Mouse (Mus musculus): Measurements from ENCODE around the gene Mgp. TPM values are rescaled to one million over a fixed set of nuclear protein-coding genes. Genes with fewer than 3 reads are reported as not detected.
A peak's percentile ranks its signal among the peaks of the same experiment; 100 is the strongest.
"Not testable (repeated sequence)": the region's sequence is repeated elsewhere in the genome, so short reads cannot be mapped to it uniquely, and the experiment has no call there.

Mgp gene
- total RNA-seq, 1 experiment from 2014 or later: 83.9 TPM

DNA sequence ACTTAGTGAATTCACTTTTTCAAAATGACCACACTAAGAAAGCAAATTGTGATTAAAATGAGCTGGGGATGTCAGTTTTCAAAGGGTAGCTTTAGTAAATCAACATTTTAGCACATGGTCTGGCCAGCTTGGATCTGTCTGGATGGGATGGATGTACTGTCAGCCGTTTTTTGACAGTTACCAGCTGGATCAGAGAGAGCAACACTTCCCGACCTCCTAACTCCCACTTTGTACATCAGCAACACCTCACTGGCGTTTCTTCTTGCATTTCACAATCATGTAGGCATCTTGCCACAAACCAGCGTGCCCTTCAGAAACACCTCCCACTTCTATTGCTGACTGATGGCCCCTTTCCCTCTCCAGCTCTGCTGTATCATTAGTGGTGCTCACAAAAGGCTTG lies 22.6 kb upstream of the Mgp start:
- DNase-seq: no peak

DNA sequence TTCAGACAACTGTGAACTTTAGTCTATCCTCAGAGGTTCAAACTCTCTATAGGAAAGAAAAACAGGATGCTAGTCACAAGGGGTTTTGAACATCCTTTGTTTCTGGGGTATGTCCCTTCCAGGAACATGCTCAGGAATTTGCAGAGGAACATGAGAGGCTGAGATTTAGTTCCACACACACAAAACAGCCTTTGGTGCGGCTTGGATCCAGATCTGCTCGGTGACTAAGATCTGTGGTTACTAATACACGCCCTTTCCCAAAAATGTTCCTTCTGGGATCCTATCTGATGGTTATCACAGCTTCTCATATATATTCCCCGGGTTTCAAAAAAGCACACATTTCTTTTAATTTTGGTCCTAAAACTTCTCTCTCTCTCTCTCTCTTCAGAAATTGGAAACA lies 22.2 kb upstream of the Mgp start:
- DNase-seq: no peak

DNA sequence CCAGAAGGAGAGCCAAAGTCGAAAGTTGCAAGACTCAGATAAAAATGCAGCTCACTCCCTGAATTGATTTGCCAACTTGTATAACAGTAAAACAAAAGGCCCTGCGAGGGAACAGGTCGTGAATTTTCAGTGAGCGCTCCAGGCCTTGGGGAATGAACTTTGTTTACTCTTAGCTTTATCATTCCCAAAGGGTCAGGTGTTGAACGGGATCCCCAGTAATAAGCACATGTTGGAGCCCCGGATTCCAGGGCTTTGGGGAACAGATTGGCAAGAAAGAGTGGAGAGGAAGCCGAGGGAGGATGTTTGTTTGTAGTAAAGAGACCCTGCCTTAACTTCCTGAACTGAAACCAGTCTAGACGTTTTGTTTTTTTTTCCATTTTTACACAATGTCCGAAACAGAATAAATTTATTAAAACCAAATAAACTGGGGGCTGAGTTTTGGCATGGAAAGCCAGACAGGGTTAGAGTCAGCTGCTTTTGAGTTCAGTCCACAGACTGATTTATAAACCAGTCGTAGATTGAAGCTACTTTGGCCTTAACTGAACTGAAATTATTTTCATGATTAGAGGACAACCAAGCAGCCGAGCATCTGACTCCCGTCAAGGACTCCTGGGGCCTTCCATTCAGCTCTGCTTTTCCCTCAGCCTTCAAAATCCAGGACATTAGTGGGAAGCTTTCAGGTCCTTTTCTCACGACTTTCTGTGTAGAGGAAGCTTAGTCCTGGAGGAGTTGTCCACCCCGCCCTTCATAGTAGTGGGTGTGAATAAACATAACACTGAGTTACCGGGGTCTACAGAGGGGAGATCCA lies 19.1 kb upstream of the Mgp start:
- no peak for DNase-seq

GRCm38 (mm10) chr6:136892002-136892401 lies 16.4 kb upstream of the Mgp start:
- no peak for DNase-seq

- no peak for DNase-seq
Measured at GRCm38 (mm10) chr6:136889554-136889953, 13.9 kb upstream of the Mgp start.

GRCm38 (mm10) chr6:136889067-136889466 lies 13.4 kb upstream of the Mgp start:
- no peak for DNase-seq

DNA sequence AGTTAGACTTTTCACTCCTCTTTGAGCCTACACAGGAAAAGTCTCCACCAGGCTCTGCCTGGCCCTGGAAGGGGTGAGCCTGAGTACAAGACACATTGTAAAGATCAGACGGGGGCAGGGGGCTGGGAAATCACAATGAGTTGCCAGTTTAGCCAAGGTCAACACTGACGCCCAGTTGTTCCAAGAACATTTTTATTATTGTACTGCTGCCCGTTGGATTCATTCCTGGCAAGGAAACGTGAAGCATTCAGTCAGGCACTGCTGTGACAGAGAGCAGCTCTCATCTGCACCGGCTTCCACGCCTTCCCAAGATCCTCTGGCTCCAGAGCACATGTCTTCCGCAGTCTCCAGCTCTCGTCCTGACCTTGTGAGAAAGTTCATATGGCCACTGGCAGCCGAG lies 12.2 kb upstream of the Mgp start:
- DNase-seq: peak; percentile 41

GRCm38 (mm10) chr6:136884766-136885165 lies 9.1 kb upstream of the Mgp start:
- not testable (repeated sequence) for DNase-seq

DNA sequence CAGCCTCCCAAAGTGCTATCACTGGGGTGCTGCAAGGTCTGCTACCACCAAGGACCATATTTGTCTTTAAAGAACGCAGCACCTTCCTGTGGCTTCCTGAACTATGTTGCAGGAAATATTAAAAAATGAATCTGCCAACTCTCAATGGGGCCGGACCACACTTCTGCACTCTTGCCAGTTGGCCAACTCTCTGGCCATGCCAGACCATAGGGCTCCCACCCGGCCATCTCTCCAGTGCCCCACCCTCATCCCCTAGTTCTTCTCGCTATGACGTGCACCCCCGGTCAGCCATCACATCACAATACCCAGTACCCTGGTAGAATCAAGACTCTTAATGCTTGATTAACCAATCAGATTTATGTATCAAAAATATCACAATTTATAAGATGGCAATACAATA lies 8.3 kb upstream of the Mgp start:
- DNase-seq: no peak

GRCm38 (mm10) chr6:136883431-136883915 lies 7.8 kb upstream of the Mgp start:
- no peak for DNase-seq

- no peak for DNase-seq
Measured at GRCm38 (mm10) chr6:136881678-136882077, 6.1 kb upstream of the Mgp start.

DNA sequence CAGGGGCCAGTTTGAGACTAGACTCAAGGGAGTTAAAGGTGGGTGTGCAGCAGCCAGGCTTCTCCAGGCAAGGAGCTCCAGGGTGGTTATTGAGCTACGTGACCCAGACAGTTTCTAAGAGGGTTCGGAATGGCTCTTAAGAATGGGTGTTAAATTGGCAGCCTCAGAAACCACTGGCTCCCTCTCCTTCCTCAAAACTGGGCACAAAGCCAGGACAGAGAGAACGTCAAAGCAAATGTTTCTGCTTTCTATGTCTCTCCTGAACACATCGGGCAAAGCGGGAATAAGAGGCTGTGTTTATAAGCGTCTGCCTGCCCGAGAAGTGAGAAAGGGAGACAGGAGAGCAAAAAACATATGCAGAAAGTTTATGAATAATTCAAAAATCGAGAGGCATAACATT lies 1.0 kb downstream of the Mgp start:
- DNase-seq: no peak

DNA sequence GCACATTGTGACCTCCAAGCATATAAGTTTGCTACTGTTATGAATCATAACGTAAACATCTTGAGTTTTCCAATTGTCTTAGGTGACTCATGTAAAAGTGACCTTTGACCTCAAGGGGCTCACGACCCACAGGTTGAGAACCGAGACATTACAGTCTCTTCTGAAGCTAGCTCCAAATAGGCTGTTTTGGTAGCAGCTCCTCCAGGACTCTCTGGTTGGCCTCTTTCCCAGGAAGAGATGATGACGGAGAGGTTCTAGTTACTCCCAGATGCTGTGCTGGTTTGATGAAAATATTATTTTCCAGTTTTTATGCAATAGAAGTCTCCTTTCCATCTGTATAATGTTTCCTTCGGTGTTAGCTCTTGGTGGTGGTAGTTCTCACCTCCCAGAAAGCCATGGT lies 6.7 kb downstream of the Mgp start:
- DNase-seq: no peak

GRCm38 (mm10) chr6:136866150-136866549 lies 9.5 kb downstream of the Mgp start:
- DNase-seq: no peak

DNA sequence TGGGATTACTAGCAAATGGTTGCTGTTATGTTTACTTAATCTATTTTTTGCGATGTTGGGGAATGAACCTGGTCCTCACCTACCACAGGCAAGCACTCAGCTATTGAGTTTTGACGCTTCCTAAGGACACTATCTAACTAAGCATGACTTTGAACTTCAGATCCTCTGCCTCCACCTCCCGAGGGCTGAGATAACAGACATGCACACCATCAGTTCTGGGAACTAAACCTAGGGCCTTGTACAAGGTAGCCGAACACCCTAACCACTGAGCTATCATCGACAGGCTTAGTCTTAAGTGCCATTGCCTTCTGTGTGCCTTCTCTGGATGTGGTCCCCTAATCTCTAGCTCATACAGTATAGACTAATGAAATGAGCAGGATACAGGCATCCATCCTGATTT lies 10.3 kb downstream of the Mgp start:
- DNase-seq: no peak

- no peak for DNase-seq
Measured at GRCm38 (mm10) chr6:136861020-136861419, 14.6 kb downstream of the Mgp start.

DNA sequence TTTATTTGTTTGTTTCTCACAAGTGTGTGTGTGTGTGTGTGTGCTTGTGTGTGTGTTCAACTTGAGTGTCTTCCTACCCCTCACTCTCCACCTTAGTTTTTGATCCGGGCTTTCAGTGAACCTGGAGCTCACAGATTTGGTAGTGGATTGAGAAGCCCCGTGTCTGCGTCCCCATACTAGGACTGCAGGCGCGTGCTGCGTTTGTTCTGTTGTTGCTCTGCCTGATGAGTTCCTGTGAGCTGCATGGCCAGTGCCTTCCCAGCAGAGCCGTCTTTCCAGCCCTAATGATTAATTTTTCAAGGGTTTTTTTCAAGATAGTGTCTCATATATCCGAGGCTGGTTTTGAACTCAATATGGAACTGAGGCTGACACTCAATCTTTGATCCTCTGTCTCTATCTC lies 17.2 kb downstream of the Mgp start:
- DNase-seq: no peak

GRCm38 (mm10) chr6:136857873-136858260 lies 17.8 kb downstream of the Mgp start:
- DNase-seq: no peak

- peak; percentile 17 for DNase-seq
Measured at GRCm38 (mm10) chr6:136857186-136857872, 18.3 kb downstream of the Mgp start, which contains the start of gene Art4. Art4 (minus strand) TSS chr6:136857733.

DNA sequence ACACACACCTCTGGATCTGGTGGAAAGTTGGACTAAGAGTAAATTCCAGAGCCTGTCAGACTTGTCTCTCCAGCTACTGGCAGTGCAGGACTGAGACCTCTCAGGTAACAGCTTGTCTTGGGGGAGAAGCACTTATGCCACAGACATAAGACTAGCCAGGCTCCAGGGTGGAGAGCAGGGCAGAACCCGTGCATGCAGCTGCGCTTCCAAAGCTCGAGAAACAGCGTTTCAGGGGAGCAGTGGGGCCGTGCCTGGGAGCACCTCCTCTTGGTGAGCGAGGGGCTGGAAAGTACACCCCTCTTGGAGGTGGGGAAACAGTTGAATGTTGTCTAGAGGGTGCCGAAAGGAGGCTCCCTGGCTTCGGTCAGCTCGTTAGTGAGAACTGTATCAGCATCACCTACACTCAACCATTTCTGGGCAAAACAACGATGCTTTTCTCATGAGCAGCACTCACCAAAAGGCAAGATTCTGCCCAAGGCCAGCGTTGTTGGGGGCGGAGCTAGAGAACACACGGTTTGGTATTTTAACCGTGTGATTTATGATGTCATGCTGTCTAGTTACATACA lies 19.5 kb downstream of the Mgp start:
- DNase-seq: peak; percentile 35

DNA sequence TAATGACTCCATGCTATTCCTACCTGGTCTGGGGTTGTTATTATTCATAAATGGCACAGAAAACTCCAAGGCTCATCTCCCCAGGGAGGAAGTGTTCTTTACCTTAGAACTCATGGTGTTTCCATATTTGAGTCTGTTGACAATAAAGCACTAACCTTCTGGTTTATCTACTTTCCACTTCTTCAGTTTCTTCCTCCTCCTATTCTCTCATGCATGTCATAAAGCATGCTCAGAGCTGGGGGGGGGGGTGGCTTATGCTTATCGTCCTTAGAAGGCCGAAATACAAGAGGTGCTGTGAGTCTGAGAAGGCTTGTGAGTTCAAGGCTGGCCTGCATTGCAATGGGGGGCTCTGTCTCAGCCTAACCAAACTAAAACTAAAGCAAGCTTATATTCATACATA lies 20.4 kb downstream of the Mgp start:
- no peak for DNase-seq

GRCm38 (mm10) chr6:136854361-136854781 lies 21.3 kb downstream of the Mgp start:
- DNase-seq: no peak

- no peak for DNase-seq
Measured at GRCm38 (mm10) chr6:136852762-136853161, 22.9 kb downstream of the Mgp start.

All from adrenal gland, postnatal 25 days (tissue).